Mouse (Mus musculus): ENCODE data around the gene Trap1a. TPM values are rescaled to one million over a fixed set of nuclear protein-coding genes. Genes with fewer than 3 reads are reported as not detected.

Gene Trap1a
- polyA plus RNA-seq, 1 experiment, result not detected

- Histone ChIP-seq H3K36me3 (ENCODE audit: control insufficient read depth, insufficient read depth) (no peaks in the 10 kb centered on the region), H3K4me3 (no peak overlapping the region), H3ac (ENCODE audit: control insufficient read depth, insufficient read length) (no peak overlapping the region), H3K27me3 (ENCODE audit: control insufficient read depth, insufficient read depth, insufficient read length) (no peaks in the 10 kb centered on the region), H3K79me2 (ENCODE audit: control insufficient read depth, insufficient read depth) (no peaks in the 10 kb centered on the region), H3K4me2 (ENCODE audit: low read depth) (no peak overlapping the region)
- TF ChIP-seq E2F4 (IDR thresholded peaks at IDR 0.05; ENCODE audit: insufficient read depth), result no peak
- TF ChIP-seq CEBPB (IDR thresholded peaks at IDR 0.05; ENCODE audit: insufficient read depth, poor library complexity, severe bottlenecking), result no peak
- TF ChIP-seq POLR2AphosphoS2 (IDR thresholded peaks at IDR 0.05; ENCODE audit: insufficient read length, low read depth), result no peak
- no peak for TF ChIP-seq USF1 (IDR thresholded peaks at IDR 0.05; ENCODE audit: low read depth)
- no peak for TF ChIP-seq MAX (IDR thresholded peaks at IDR 0.05; ENCODE audit: low read depth)
- TF ChIP-seq POLR2A (IDR thresholded peaks at IDR 0.05; ENCODE audit: insufficient read length, low read depth), result no peak
- no peak for TF ChIP-seq TCF3 (IDR thresholded peaks at IDR 0.05; ENCODE audit: insufficient read length, low read depth)
- TF ChIP-seq SRF (IDR thresholded peaks at IDR 0.05; ENCODE audit: control insufficient read depth, insufficient read length, low read depth), result no peak
- no peak for TF ChIP-seq MYOD1 (IDR thresholded peaks at IDR 0.05; ENCODE audit: control insufficient read depth in 1 of 3, insufficient read length in 2 of 3, low read depth in 2 of 3)
- TF ChIP-seq MYOG (IDR thresholded peaks at IDR 0.05; ENCODE audit: control insufficient read depth in 1 of 3, insufficient read depth in 1 of 3, insufficient read length in 2 of 3, low read depth in 2 of 3), result no peak
- no peak for TF ChIP-seq REST (IDR thresholded peaks at IDR 0.05; ENCODE audit: insufficient read depth, insufficient read length)
- TF ChIP-seq TCF12 (IDR thresholded peaks at IDR 0.05; ENCODE audit: insufficient read depth, poor library complexity, severe bottlenecking), result no peak
These were observed 1.3 kb downstream of the Trap1a start for GRCm38 (mm10) chrX:139334504-139335418.

- Histone ChIP-seq H3ac (ENCODE audit: control insufficient read depth, insufficient read length) (no peak overlapping the region), H3K4me2 (ENCODE audit: low read depth) (no peak overlapping the region), H3K27me3 (ENCODE audit: control insufficient read depth, insufficient read depth, insufficient read length) (no peaks in the 10 kb centered on the region), H3K36me3 (ENCODE audit: control insufficient read depth, insufficient read depth) (no peaks in the 10 kb centered on the region), H3K79me2 (ENCODE audit: control insufficient read depth, insufficient read depth) (no peaks in the 10 kb centered on the region), H3K4me3 (no peak overlapping the region)
- no peak for TF ChIP-seq REST (IDR thresholded peaks at IDR 0.05; ENCODE audit: insufficient read depth, insufficient read length)
These were observed 2.1 kb downstream of the Trap1a start for GRCm38 (mm10) chrX:139335419-139336074.

- no peak overlapping the region for H3K4me3 ChIP-seq
- TF ChIP-seq POLR2A (IDR thresholded peaks at IDR 0.05; ENCODE audit: insufficient read length, low read depth), result no peak
- no peak for TF ChIP-seq MAX (IDR thresholded peaks at IDR 0.05; ENCODE audit: low read depth)
These were observed 6.1 kb downstream of the Trap1a start for GRCm38 (mm10) chrX:139339553-139339952.

GRCm38 (mm10) chrX:139341185-139341584 is 7.7 kb downstream of the Trap1a start:
- TF ChIP-seq TCF12 (IDR thresholded peaks at IDR 0.05; ENCODE audit: insufficient read depth, poor library complexity, severe bottlenecking) (no peak), MAX (IDR thresholded peaks at IDR 0.05; ENCODE audit: low read depth) (no peak), MYOG (IDR thresholded peaks at IDR 0.05; ENCODE audit: control insufficient read depth in 1 of 3, insufficient read depth in 1 of 3, insufficient read length in 2 of 3, low read depth in 2 of 3) (no peak), CEBPB (IDR thresholded peaks at IDR 0.05; ENCODE audit: insufficient read depth, poor library complexity, severe bottlenecking) (no peak), MYOD1 (IDR thresholded peaks at IDR 0.05; ENCODE audit: control insufficient read depth in 1 of 3, insufficient read length in 2 of 3, low read depth in 2 of 3) (no peak), POLR2A (IDR thresholded peaks at IDR 0.05; ENCODE audit: insufficient read length, low read depth) (no peak)
- H3K4me2 ChIP-seq (ENCODE audit: low read depth), result no peak overlapping the region
- no peaks in the 10 kb centered on the region for H3K27me3 ChIP-seq (ENCODE audit: control insufficient read depth, insufficient read depth, insufficient read length)

More at GRCm38 (mm10) chrX:139339553-139339952, 6.1 kb downstream of the Trap1a start:
- Histone ChIP-seq H3K36me3 (ENCODE audit: control insufficient read depth, insufficient read depth) (no peaks in the 10 kb centered on the region), H3K4me2 (ENCODE audit: low read depth) (no peak overlapping the region), H3K79me2 (ENCODE audit: control insufficient read depth, insufficient read depth) (no peaks in the 10 kb centered on the region), H3ac (ENCODE audit: control insufficient read depth, insufficient read length) (no peak overlapping the region), H3K27me3 (ENCODE audit: control insufficient read depth, insufficient read depth, insufficient read length) (no peaks in the 10 kb centered on the region)

GRCm38 (mm10) chrX:139352192-139352772 is 18.8 kb downstream of the Trap1a start:
- no peak overlapping the region for H3K4me3 ChIP-seq
- H3K79me2 ChIP-seq (ENCODE audit: control insufficient read depth, insufficient read depth), result no peaks in the 10 kb centered on the region
- no peak overlapping the region for H3ac ChIP-seq (ENCODE audit: control insufficient read depth, insufficient read length)
- H3K36me3 ChIP-seq (ENCODE audit: control insufficient read depth, insufficient read depth), result no peaks in the 10 kb centered on the region
- H3K27me3 ChIP-seq (ENCODE audit: control insufficient read depth, insufficient read depth, insufficient read length), result no peaks in the 10 kb centered on the region
- H3K4me2 ChIP-seq (ENCODE audit: low read depth), result no peak overlapping the region
- TF ChIP-seq MYOD1 (IDR thresholded peaks at IDR 0.05; ENCODE audit: control insufficient read depth in 1 of 3, insufficient read length in 2 of 3, low read depth in 2 of 3), result no peak
- no peak for TF ChIP-seq TCF3 (IDR thresholded peaks at IDR 0.05; ENCODE audit: insufficient read length, low read depth)
- TF ChIP-seq POLR2A (IDR thresholded peaks at IDR 0.05; ENCODE audit: insufficient read length, low read depth), result no peak
- TF ChIP-seq MAX (IDR thresholded peaks at IDR 0.05; ENCODE audit: low read depth), result no peak
- no peak for TF ChIP-seq CEBPB (IDR thresholded peaks at IDR 0.05; ENCODE audit: insufficient read depth, poor library complexity, severe bottlenecking)
- no peak for TF ChIP-seq E2F4 (IDR thresholded peaks at IDR 0.05; ENCODE audit: insufficient read depth)
- no peak for TF ChIP-seq SRF (IDR thresholded peaks at IDR 0.05; ENCODE audit: control insufficient read depth, insufficient read length, low read depth)
- TF ChIP-seq MYOG (IDR thresholded peaks at IDR 0.05; ENCODE audit: control insufficient read depth in 1 of 3, insufficient read depth in 1 of 3, insufficient read length in 2 of 3, low read depth in 2 of 3), result no peak
- no peak for TF ChIP-seq POLR2AphosphoS2 (IDR thresholded peaks at IDR 0.05; ENCODE audit: insufficient read length, low read depth)
- no peak for TF ChIP-seq USF1 (IDR thresholded peaks at IDR 0.05; ENCODE audit: low read depth)
- TF ChIP-seq REST (IDR thresholded peaks at IDR 0.05; ENCODE audit: insufficient read depth, insufficient read length), result no peak
- no peak for TF ChIP-seq TCF12 (IDR thresholded peaks at IDR 0.05; ENCODE audit: insufficient read depth, poor library complexity, severe bottlenecking)

More at GRCm38 (mm10) chrX:139341185-139341584, 7.7 kb downstream of the Trap1a start:
- H3K36me3 ChIP-seq (ENCODE audit: control insufficient read depth, insufficient read depth), result no peaks in the 10 kb centered on the region
- H3K4me3 ChIP-seq, result no peak overlapping the region
- H3K79me2 ChIP-seq (ENCODE audit: control insufficient read depth, insufficient read depth), result no peaks in the 10 kb centered on the region
- no peak overlapping the region for H3ac ChIP-seq (ENCODE audit: control insufficient read depth, insufficient read length)
